Mouse (Mus musculus) E14TG2a.4 (cell line): ENCODE data around the gene Ism1.

ENCODE experiments used
- CTCF ChIP-seq: conservative IDR thresholded peaks from 2 replicates; pipeline ENCODE4 v1.5.1; 2014; ENCODE audit warnings: low read length
- NANOG ChIP-seq: IDR thresholded peaks from 2 replicates; pipeline ENCODE4 v1.6.1; 2014; ENCODE audit warnings: borderline replicate concordance, low read length, mixed read lengths
- POU5F1 ChIP-seq: IDR thresholded peaks from 2 replicates; pipeline ENCODE4 v1.6.1; 2014; ENCODE audit warnings: low read length, borderline replicate concordance

GRCm38 (mm10) chr2:139717772-139718171 is 39.8 kb downstream of the Ism1 start:
- no peak for TF ChIP-seq CTCF
- TF ChIP-seq NANOG, result no peak
- no peak for TF ChIP-seq POU5F1
